Mouse (Mus musculus) brain, embryonic 14.5 days (tissue): ENCODE measurements around the gene Cdipt.

Experiments
- CTCF ChIP-seq: fragments of 200-500 bp; IDR thresholded peaks from 2 replicates; pipeline ENCODE4 v1.5.1; 2012; ENCODE audit warnings: inconsistent platforms, mild to moderate bottlenecking, moderate library complexity, borderline replicate concordance; ENCODE audit not compliant: insufficient read depth, insufficient read length; ENCODE audit errors: extremely low read depth
- POLR2A ChIP-seq: fragments of 200-500 bp; IDR thresholded peaks from 2 replicates; pipeline ENCODE4 v1.6.1; 2012; ENCODE audit warnings: mild to moderate bottlenecking, inconsistent platforms, borderline replicate concordance; ENCODE audit not compliant: poor library complexity, insufficient read depth, insufficient read length, severe bottlenecking; ENCODE audit errors: extremely low read depth

DNA sequence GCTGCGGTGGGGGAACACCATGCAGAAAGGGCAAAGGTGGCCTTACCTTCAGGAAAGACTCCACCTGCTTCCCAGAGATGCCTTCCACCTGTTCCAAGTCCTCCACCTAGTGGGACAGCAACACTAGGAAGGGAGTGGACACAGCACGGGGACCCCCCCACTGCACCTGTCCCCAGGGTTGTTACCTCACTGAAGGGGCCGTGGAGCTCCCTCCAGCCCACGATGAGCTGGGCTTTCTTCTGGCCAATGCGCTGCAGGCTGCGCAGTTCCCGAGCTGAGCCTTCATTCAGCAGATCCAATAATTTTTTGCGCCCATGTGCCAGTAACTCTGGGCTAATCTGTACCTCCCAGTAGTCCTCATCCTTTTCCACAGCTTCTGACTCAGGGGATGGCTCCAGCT is 52.2 kb downstream of the Cdipt start:
- TF ChIP-seq POLR2A (no peak), CTCF (no peak)
